9 mouse cellular contexts compared by ENCODE assay signal in the genomic region with DNA sequence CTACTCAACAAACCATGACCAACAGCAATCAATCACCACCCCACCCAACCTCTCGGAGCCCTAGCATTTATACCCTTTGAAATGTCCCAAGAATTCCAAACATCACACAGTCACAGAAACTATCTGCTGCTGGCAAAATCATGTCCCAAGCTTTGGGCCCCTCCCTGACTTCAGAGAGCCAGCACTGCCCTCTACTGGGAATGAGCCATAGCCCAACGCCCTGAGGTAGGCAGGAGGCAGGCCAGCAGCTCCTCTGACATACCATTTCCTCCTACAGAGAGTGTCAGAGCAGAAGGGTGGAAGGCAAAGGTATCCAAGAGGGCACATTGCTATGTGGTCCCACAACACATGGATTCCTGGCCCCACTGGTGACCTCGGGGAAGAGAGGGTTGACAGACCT. TPM values are rescaled to one million over a fixed set of nuclear protein-coding genes. Genes with fewer than 3 reads are reported as not detected.
DNase-seq lines count a peak whose midpoint lies in the region; ATAC-seq and TF ChIP-seq lines count a peak whose summit lies in the region.
"Had no signal": no experiment of that assay in that cellular context is flagged by ENCODE, and none has a peak within 500 bp of the region (broad histone marks: within the 10 kb centered on the region; RNA-seq: fewer than 3 reads in every experiment).

No protein-coding gene starts in this region.

- no peak overlapping the region for H3K27ac ChIP-seq in gastrocnemius, adult 2 months
- H3K27ac ChIP-seq in liver, embryonic 14.5 days, result peak overlapping the region; percentile 100

- H3K9me3 ChIP-seq in liver, embryonic 14.5 days (ENCODE audit: control insufficient read depth, low read length), result no peaks in the 10 kb centered on the region

- no peak overlapping the region for H3K9ac ChIP-seq in liver, embryonic 14.5 days (replicated peaks)

- DNase-seq in gastrocnemius, adult 2 months, result no peak
- no peak for DNase-seq in gastrocnemius, postnatal 14 days
- peak; percentile 53 for DNase-seq in urinary bladder, postnatal 14 days (ENCODE audit: low spot score)
- no peak for DNase-seq in urinary bladder, adult 18-20 months (ENCODE audit: low spot score in 2 of 2)
- peak; percentile 43 to 60 (median 54) for DNase-seq in liver, embryonic 14.5 days (ENCODE audit: low read depth in 3 of 3, low spot score in 3 of 3)
- no peak for DNase-seq in ovary, adult 18-20 months (ENCODE audit: low spot score)
- DNase-seq in right cerebral cortex, postnatal 25 days, result no peak
- no peak for DNase-seq in cerebellum, adult 9-11 months

- H3K36me3 ChIP-seq in liver, embryonic 14.5 days (replicated peaks; ENCODE audit: control insufficient read depth, insufficient read depth, low read depth), result peaks cover 9% of the 10 kb centered on the region

- no peak for ATAC-seq in liver, embryonic 14.5 days (ENCODE audit: insufficient read depth)

- TF ChIP-seq CTCF in gastrocnemius, adult 2 months (IDR thresholded peaks at IDR 0.05), result peak; percentile 28; the same call in 1 of the 2 replicates
- peak; percentile 96 for TF ChIP-seq CTCF in liver, embryonic 14.5 days (IDR thresholded peaks at IDR 0.05; ENCODE audit: low read depth)

- no peak for TF ChIP-seq EP300 in liver, embryonic 14.5 days (IDR thresholded peaks at IDR 0.05; ENCODE audit: low read depth)

- H3K4me1 ChIP-seq in liver, embryonic 14.5 days (replicated peaks; ENCODE audit: control insufficient read depth in 2 of 2, insufficient read depth in 2 of 2, low read length in 1 of 2), result peaks cover 32 to 42% of the 10 kb centered on the region in 2 experiments

- 8% methylated on average over 3 of the region's 3 CpGs for WGBS in liver, embryonic 14.5 days (ENCODE audit: insufficient replicate concordance)

- no peaks in the 10 kb centered on the region for H3K27me3 ChIP-seq in liver, embryonic 14.5 days (ENCODE audit: control insufficient read depth, insufficient read depth, low read length)

- 0 out of 2 replicates have a peak overlapping the region, but pooled peaks have one; percentile 8 for H3K4me2 ChIP-seq in liver, embryonic 14.5 days (ENCODE audit: low read depth)

- no peak overlapping the region for H3K4me3 ChIP-seq in gastrocnemius, adult 2 months
- H3K4me3 ChIP-seq in liver, embryonic 14.5 days (ENCODE audit: insufficient read depth in 1 of 2, low read depth in 2 of 2, low read length in 2 of 2), result no peak overlapping the region

- intact Hi-C loops in gastrocnemius, adult 2 months (cut with DNase I), result loop anchor here (10.0 kb wide), 1 partner anchor 462 kb away; a partner anchor contains a TSS
- intact Hi-C loops in gastrocnemius, postnatal 14 days (cut with DNase I; ENCODE audit: low total_unique reads), result loop anchor here (10.0 kb wide), 1 partner anchor 472 kb away; a partner anchor contains a TSS

RNA-seq across cellular contexts. Expression of a gene that starts 2.2 kb away (rescaled TPM):
- total RNA-seq in gastrocnemius, adult 2 months (2021), result under 1 TPM; 0.23 to 0.39 TPM
- total RNA-seq in gastrocnemius, postnatal 14 days (2021), result under 1 TPM; 0.22 to 0.47 TPM
- polyA plus RNA-seq in liver, embryonic 14.5 days (2012; rRNA removed), result 40.7 and 47.7 TPM in 2 replicates
- 78.4 and 87.9 TPM in 2 replicates for polyA plus RNA-seq in liver, embryonic 14.5 days (2014; fragmentation: Nextera tagmentation; extraction: Ambion mirVana)
- total RNA-seq: layer of hippocampus, postnatal 25 days had no signal

RNA-seq across cellular contexts. Expression of a gene that starts 33.6 kb away (rescaled TPM):
- total RNA-seq in gastrocnemius, adult 2 months (2021), result not detected
- not detected for total RNA-seq in gastrocnemius, postnatal 14 days (2021)
- polyA plus RNA-seq in liver, embryonic 14.5 days (2012; rRNA removed), result 0.30 and 0.44 TPM in 2 replicates
- 0.19 and 0.36 TPM in 2 replicates for polyA plus RNA-seq in liver, embryonic 14.5 days (2014; fragmentation: Nextera tagmentation; extraction: Ambion mirVana)

RNA-seq across cellular contexts. Expression of a gene that starts 49.9 kb away (rescaled TPM):
- total RNA-seq in gastrocnemius, adult 2 months (2021), result 100 to 1,000 TPM; 100 to 129 TPM
- 100 to 1,000 TPM; 176 to 209 TPM for total RNA-seq in gastrocnemius, postnatal 14 days (2021)
- 48.0 and 56.2 TPM in 2 replicates for polyA plus RNA-seq in liver, embryonic 14.5 days (2012; rRNA removed)
- polyA plus RNA-seq in liver, embryonic 14.5 days (2014; fragmentation: Nextera tagmentation; extraction: Ambion mirVana), result 120 and 129 TPM in 2 replicates

Comparison
In these comparisons a context has a peak if more than half of its experiments do, and no peak if none do; other contexts are left out.
1. DNase-seq: peak in urinary bladder, postnatal 14 days (single experiment) and liver, embryonic 14.5 days (3 of 3); none in gastrocnemius, adult 2 months (single experiment), gastrocnemius, postnatal 14 days (single experiment), urinary bladder, adult 18-20 months (0 of 2), ovary, adult 18-20 months (single experiment), right cerebral cortex, postnatal 25 days (single experiment) and cerebellum, adult 9-11 months (single experiment).